Mouse (Mus musculus) embryonic fibroblast, embryonic 13.5 days (primary cell): ENCODE measurements around the gene Slc16a5.

Experiments used
- CTCF ChIP-seq: IDR thresholded peaks from 2 replicates; pipeline ENCODE4 v1.5.1; 2011; ENCODE audit warnings: mild to moderate bottlenecking, control low read depth, low read length, moderate library complexity, borderline replicate concordance; ENCODE audit not compliant: insufficient read depth
- POLR2A ChIP-seq: IDR thresholded peaks from 2 replicates; pipeline ENCODE4 v1.6.1; 2011; ENCODE audit warnings: low read depth, mild to moderate bottlenecking, control low read depth, low read length, moderate library complexity

DNA sequence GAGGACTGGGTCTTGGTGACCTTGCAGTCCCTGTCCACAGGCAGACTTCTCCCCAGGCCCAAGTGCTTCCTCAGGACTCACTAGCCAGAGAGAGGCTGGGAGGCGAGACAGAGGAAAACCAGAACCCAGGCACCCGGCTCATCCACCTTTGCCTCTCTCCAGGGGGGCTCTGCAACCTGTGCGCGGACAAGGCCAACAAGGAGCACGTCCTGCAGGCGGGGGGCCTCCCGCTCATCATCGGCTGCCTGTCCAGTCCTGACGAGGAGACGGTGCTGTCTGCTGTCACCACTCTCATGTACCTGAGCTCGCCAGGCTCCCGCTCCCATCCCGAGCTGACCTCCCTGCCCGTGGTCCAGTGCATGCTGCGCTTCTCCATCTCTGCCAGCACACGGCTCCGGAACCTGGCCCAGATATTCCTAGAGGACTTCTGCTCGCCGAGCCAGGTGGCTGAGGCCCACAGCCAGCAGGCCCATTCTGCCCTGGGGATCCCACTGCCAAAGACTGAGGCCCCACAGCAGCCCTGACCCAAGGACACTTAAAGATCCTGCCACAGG is 26.4 kb downstream of the Slc16a5 start:
- TF ChIP-seq CTCF, result no peak
- TF ChIP-seq POLR2A, result no peak
